Mouse (Mus musculus): ENCODE results near the gene Tas1r1. TPM values are rescaled to one million over a fixed set of nuclear protein-coding genes. Genes with fewer than 3 reads are reported as not detected.
A peak's percentile ranks its signal among the peaks of the same experiment; 100 is the strongest.

The Tas1r1 gene
- total RNA-seq, 2 experiments from 2014 or later, result 0.53 to 0.59 TPM

GRCm38 (mm10) chr4:152073715-152074114 is 35.3 kb upstream of the Tas1r1 start:
- TF ChIP-seq CTCF (IDR thresholded peaks at IDR 0.05), result no peak
- H3K27ac ChIP-seq, result 0 out of 2 replicates have a peak overlapping the region, but pooled peaks have one; percentile 16
- intact Hi-C loops (cut with DNase I), result no loop called here

GRCm38 (mm10) chr4:152072655-152073054 is 34.3 kb upstream of the Tas1r1 start:
- intact Hi-C loops (cut with DNase I), result no loop called here
- H3K4me3 ChIP-seq, result peak overlapping the region; percentile 57
- peak overlapping the region; percentile 51 for H3K27ac ChIP-seq
- TF ChIP-seq CTCF (IDR thresholded peaks at IDR 0.05), result no peak
- peak; percentile 52 for DNase-seq

More at GRCm38 (mm10) chr4:152073715-152074114, 35.3 kb upstream of the Tas1r1 start:
- H3K4me3 ChIP-seq, result peak overlapping the region; percentile 43
- DNase-seq, result no peak

- DNase-seq, result peak; percentile 79
- peak within 1 kb of the TSS; percentile 51 for H3K27ac ChIP-seq
- TF ChIP-seq CTCF (IDR thresholded peaks at IDR 0.05), result no peak
- peak within 1 kb of the TSS; percentile 57 for H3K4me3 ChIP-seq
- intact Hi-C loops (cut with DNase I), result no loop called here
Observed at GRCm38 (mm10) chr4:152072121-152072601, 33.8 kb upstream of the Tas1r1 start, which contains the start of gene Plekhg5. Gene Plekhg5 (plus strand): TSS chr4:152072498.

DNA sequence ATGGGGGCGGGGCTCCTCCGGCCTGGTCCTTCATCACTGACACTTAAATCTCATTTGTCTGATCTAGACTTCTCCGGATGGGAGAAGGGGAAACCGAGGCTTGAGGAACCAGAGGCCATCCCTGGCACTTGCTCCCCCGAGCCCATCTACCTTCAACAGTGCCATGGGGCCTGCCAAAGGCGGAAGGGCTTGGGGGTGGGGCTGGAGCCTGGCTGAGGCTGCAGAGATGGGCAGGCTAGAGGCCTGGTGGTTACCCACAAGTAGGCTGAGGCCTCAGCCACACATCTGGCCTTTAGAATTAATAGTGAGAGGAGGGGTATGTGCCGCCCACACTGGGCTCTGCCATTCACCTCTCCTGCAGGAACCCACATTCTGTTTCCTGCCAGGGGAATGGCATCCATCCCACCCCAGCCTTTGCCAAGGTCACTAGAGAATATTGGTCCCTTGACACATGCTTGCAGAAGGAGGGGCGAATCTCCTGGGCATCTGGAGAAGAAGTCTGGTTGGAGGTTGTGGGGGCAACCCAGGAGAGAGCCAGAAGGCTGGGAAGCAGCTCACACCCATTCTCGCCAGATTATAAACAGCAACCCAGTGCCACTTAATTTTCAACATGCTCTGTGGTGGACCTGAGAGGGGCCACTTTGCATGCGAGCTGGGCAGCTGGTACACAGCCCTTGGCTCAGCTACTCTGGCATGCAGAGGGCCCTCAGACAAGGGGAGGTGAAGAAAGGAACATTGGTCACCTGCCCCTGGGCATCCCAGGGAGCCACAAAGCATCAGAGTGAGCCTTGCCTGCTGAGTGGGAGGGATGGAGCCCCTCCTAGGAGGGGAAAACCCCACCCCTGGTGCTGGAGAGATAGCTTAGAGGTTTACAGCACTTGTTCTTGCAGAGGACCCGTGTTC is 32.4 kb upstream of the Tas1r1 start:
- no peak overlapping the region for H3K4me3 ChIP-seq
- intact Hi-C loops (cut with DNase I), result no loop called here
- no peak for DNase-seq
- peak overlapping the region; percentile 16; the same call in 1 of the 2 replicates for H3K27ac ChIP-seq
- no peak for TF ChIP-seq CTCF (IDR thresholded peaks at IDR 0.05)

GRCm38 (mm10) chr4:152069245-152069644 is 30.9 kb upstream of the Tas1r1 start:
- intact Hi-C loops (cut with DNase I), result no loop called here
- H3K4me3 ChIP-seq, result no peak overlapping the region
- no peak for TF ChIP-seq CTCF (IDR thresholded peaks at IDR 0.05)
- no peak overlapping the region for H3K27ac ChIP-seq
- no peak for DNase-seq

DNA sequence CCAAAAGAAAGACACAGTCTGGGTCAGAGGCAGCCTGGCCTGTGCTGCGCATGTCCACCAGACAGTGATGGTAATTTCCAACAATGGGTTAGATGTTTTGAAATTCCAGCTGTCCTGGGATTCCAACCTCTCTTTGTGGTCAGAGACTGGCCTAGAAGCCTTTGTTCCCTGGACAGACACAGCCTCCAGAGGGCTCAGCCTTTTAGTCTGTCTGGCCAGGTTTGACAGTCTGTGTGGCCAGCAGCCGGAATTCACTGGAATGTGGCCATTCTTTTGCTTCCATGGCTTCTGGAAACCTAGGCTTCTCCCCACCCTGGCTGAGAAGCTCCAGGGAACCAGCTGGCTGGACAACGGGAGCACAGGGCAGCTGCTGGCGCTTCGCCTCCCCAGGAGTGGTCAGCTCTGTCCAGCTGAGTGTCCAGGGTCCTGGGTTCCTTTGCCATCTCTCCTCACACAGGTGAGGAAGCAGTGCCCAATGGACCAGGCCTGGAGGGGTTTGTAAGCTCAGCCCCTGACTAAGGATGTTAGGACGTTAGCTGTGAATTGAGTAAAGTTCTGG is 29.9 kb upstream of the Tas1r1 start:
- Histone ChIP-seq H3K4me3 (no peak overlapping the region), H3K27ac (peak overlapping the region; percentile 28; the same call in 1 of the 2 replicates)
- no peak for TF ChIP-seq CTCF (IDR thresholded peaks at IDR 0.05)
- intact Hi-C loops (cut with DNase I), result no loop called here
- peak; percentile 58 for DNase-seq

DNA sequence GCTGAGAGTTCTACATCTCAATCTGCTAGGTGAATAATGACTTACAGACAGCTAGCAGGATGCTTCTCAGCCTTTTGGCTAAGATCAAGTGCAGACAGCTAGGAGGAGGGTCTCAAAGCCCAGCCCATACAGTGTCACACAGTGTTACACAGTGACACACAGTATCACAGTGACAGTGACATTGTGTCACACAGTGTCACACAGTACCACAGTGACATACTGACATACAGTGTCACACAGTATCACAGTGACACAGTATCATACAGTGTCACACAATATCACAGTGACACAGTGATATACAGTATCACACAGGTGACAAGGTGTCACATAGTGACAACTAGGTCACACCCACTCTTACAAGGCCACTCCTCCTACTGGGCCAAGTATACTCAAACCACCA is 28.9 kb upstream of the Tas1r1 start:
- DNase-seq, result no peak
- intact Hi-C loops (cut with DNase I), result no loop called here
- H3K4me3 ChIP-seq, result no peak overlapping the region
- no peak overlapping the region for H3K27ac ChIP-seq
- TF ChIP-seq CTCF (IDR thresholded peaks at IDR 0.05), result no peak

DNA sequence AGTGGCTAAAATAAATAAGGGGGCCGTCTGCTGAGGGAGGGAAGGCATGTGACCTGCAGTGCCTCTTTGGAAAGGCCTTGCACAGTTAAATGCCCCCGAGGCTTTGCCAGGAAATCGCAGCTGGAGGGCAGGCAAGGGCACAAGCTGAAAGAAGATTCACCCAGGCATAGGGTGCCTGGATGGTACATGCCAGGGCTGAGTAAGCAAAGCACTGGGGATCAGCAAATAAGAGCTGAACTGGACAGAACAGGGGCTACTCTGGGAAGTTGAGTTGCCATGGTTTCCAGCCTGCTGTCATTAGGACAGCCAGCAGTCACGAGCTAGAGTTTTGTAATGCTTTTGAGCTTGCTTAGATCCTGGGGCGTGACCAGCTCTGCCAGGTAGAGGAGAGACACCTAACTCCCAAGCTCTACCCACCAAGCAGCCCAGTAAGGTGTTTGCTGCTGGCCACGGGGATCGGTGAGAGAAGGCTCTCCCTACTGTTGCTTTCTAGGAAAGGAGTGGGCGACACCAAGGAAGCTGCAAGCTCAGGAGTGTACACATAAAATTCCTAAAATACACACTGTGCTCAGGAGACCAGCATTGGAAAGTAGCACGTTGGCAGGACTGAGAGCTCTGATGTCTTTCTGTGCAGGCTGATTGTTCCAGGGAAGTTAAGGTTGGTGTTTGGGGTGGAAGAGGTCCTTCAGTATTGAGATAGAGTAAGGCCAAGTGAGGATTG is 24.2 kb upstream of the Tas1r1 start:
- Histone ChIP-seq H3K27ac (peak overlapping the region; percentile 75), H3K4me3 (no peak overlapping the region)
- intact Hi-C loops (cut with DNase I), result no loop called here
- peak; percentile 86 for DNase-seq
- TF ChIP-seq CTCF (IDR thresholded peaks at IDR 0.05), result no peak

GRCm38 (mm10) chr4:152044609-152045008 is 6.2 kb upstream of the Tas1r1 start:
- DNase-seq, result no peak
- intact Hi-C loops (cut with DNase I), result no loop called here
- Histone ChIP-seq H3K27ac (no peak overlapping the region), H3K4me3 (no peak overlapping the region)
- TF ChIP-seq CTCF (IDR thresholded peaks at IDR 0.05), result no peak

DNA sequence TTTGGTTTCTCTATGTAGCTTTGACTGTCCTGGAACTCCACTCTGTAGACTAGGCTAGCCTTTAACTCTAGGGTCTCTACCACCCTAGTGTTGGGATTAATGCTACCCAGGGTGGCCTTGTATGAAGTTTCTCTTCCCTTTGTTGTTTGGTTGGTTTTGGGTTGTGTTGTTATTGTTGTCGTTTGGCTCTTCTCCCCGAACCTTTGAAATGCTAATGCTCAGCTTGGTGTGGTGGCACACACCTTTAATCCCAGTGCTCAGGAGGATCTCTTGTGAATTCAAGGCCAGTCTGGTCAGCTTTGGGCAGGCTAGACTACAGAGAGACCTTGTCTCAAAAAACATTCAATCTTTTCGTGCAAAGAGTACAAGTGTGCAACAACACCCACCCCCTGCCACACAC is 4.8 kb upstream of the Tas1r1 start:
- DNase-seq, result no peak
- Histone ChIP-seq H3K27ac (no peak overlapping the region), H3K4me3 (no peak overlapping the region)
- intact Hi-C loops (cut with DNase I), result no loop called here
- TF ChIP-seq CTCF (IDR thresholded peaks at IDR 0.05), result no peak

GRCm38 (mm10) chr4:152041924-152042641 is 3.7 kb upstream of the Tas1r1 start:
- TF ChIP-seq CTCF (IDR thresholded peaks at IDR 0.05), result no peak
- Histone ChIP-seq H3K27ac (no peak overlapping the region), H3K4me3 (no peak overlapping the region)
- intact Hi-C loops (cut with DNase I), result no loop called here
- no peak for DNase-seq

DNA sequence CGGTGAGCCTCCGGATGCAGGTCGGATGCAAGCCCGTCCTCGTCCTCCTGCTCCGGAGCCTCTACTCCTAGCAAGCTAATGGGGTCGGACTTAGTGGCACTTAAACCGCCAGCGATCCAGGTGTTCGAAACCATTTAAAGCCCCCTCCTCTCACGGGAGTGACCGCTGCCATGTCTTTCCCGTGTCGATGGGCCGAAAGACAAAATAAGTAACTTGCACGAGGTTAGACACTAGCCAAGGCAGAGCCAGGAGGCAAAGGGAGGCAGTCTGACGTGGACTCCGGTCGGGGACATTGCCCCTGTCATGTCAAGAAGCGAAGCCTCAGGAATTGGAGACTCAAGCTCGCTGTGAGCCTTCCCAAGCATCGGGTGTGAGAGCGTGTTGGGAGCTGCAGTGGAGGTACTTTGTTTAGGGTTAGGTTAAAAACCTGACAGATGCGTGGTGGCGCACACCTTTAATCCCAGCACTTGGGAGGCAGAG is 1.5 kb upstream of the Tas1r1 start:
- intact Hi-C loops (cut with DNase I), result loop anchor here (2.0 kb wide), 1 partner anchor 59 kb away; no protein-coding TSS in a partner anchor
- peak overlapping the region; percentile 95 for H3K27ac ChIP-seq
- DNase-seq, result no peak
- TF ChIP-seq CTCF (IDR thresholded peaks at IDR 0.05), result no peak
- peak overlapping the region; percentile 95 for H3K4me3 ChIP-seq
